Mouse (Mus musculus) right cerebral cortex, postnatal 10 days (tissue): ENCODE data around the gene Grid2ip.
A peak's percentile ranks its signal among the peaks of the same experiment; 100 is the strongest.

Experiments
- DNase-seq, 2 experiments: peaks; one replicate each; pipeline ENCODE4 v3.0.0; 2021; ENCODE audit warnings: low spot score in 2 of 2

Gene Grid2ip

GRCm38 (mm10) chr5:143410841-143411395 lies 53.8 kb downstream of the Grid2ip start:
- DNase-seq, result no peak

GRCm38 (mm10) chr5:143421484-143421883 lies 64.3 kb downstream of the Grid2ip start:
- no peak for DNase-seq

GRCm38 (mm10) chr5:143422990-143423389 lies 65.9 kb downstream of the Grid2ip start:
- DNase-seq, result no peak

GRCm38 (mm10) chr5:143423899-143424519 lies 66.9 kb downstream of the Grid2ip start:
- no peak for DNase-seq

- peak in 1 of 2 experiments; percentile 52 for DNase-seq
Observed at GRCm38 (mm10) chr5:143434421-143434820, 77.3 kb downstream of the Grid2ip start.

GRCm38 (mm10) chr5:143441298-143441697 lies 84.2 kb downstream of the Grid2ip start:
- DNase-seq, result no peak

- DNase-seq, result no peak
Observed at GRCm38 (mm10) chr5:143441753-143442152, 84.6 kb downstream of the Grid2ip start.
